Mouse (Mus musculus): Measurements from ENCODE around the gene Atp5g2. TPM values are rescaled to one million over a fixed set of nuclear protein-coding genes. Genes with fewer than 3 reads are reported as not detected.
"Not testable (repeated sequence)": the region's sequence is repeated elsewhere in the genome, so short reads cannot be mapped to it uniquely, and the experiment has no call there.

Gene Atp5g2
- total RNA-seq, 2 experiments from 2014 or later, result 18.3 to 19.4 TPM

- peak in 1 of 2 experiments; percentile 18 for DNase-seq (ENCODE audit: low spot score in 2 of 2)
Measured at GRCm38 (mm10) chr15:102670281-102670680, 1.9 kb downstream of the Atp5g2 start.

GRCm38 (mm10) chr15:102669571-102669970 is 2.6 kb downstream of the Atp5g2 start:
- no peak for DNase-seq (ENCODE audit: low spot score in 2 of 2)

DNA sequence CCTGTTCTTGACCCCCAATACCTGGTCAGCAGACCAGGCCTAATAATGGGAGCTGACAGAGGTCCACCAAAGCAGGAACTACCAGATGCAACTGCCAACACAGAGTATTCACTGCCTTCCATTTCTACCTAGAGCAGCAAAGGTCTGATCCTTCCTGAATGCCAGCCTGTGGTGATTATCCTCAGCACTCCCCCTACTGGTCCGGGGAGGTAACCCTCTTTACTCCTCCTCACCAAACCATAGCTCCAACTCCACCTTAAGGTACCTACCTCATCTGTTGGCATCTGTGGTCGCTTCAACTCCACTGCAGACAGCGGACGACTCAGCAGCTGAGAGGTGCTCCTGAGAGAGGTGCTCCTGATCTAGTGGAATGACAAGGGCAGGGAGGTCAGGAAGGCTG is 6.7 kb downstream of the Atp5g2 start:
- DNase-seq (ENCODE audit: low spot score in 2 of 2), result peak; percentile 24 to 56

DNA sequence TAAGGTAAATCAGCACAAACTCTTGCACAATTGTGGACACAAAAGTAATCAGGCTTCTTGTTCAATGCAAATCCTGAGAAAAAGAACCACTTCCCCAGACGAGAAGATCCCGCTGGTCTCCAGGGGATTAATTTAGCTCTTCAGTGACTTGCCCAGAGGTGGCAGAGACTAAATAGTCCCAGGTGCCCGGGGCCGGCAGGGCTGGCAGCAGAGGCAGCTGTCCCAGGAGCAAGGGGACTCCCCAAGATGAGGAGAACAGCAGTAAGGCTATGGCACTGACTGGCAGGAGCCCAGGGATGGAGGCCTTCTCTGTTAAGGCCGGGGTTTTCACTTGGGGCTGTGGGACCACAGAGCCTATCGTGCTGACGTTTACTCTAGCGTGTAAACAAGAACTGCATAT is 8.3 kb downstream of the Atp5g2 start:
- DNase-seq (ENCODE audit: low spot score in 2 of 2), result no peak

DNA sequence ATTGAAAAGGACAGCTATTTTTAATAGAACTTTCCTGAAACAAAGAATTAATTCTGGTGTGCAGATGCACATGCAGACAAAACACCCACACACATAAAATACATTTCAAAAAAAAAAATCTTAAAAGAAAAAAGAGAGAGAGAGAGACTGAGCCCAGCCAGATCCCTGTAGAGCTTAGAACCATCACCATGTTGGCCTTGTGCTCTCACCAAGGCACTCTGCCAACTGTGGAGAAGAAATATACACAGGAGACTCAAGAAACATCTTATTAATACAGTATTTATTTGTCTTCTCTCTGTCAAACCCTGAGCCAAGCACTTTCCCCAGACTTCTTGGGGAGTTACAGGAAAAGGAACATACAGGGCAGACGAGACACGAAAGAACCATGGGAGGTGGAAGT is 9.6 kb downstream of the Atp5g2 start:
- not testable (repeated sequence) for DNase-seq (ENCODE audit: low spot score in 2 of 2)

DNA sequence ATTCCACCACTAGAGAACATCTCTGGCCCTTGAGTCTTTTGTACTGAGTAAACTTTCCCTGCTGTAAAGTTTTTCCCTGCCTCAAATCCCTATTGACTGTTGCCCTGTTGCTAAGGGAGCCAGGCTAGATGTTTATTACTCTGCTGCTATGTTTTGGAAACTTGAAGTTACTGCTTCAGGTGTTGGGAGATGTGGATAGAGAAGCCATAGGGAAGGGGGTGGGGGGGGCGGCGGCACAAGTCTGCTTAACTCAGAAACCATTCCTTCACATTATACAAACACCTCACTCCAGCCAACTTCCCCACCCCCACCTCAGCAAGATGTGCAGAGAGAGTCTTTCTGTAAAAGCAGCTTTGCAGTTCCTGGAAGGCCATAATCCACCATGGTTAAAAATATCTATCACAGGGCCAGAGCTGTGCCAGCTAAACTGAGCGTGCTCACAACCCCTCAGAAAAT is 14.2 kb downstream of the Atp5g2 start:
- no peak for DNase-seq (ENCODE audit: low spot score in 2 of 2)

DNA sequence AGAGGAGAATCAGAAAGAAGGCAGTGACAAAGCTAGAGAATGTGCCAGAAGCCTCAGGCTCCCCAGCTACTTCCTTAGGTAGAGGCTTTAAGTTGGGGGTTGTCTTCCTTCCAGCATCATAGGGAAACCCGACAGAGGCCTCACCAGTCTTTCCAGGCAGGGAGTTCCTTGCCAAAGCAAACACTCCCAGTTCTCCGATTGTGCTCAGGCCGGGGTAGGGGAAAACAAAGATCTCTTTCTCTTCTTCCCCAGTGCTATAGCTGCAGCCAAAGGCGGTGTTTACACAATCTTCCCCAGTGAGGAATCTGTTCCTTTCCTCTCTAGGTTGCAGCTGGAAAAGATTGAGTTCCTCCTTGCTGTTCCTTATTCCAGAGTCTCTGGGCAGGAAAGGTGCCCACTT is 15.5 kb downstream of the Atp5g2 start:
- DNase-seq (ENCODE audit: low spot score in 2 of 2), result no peak

DNA sequence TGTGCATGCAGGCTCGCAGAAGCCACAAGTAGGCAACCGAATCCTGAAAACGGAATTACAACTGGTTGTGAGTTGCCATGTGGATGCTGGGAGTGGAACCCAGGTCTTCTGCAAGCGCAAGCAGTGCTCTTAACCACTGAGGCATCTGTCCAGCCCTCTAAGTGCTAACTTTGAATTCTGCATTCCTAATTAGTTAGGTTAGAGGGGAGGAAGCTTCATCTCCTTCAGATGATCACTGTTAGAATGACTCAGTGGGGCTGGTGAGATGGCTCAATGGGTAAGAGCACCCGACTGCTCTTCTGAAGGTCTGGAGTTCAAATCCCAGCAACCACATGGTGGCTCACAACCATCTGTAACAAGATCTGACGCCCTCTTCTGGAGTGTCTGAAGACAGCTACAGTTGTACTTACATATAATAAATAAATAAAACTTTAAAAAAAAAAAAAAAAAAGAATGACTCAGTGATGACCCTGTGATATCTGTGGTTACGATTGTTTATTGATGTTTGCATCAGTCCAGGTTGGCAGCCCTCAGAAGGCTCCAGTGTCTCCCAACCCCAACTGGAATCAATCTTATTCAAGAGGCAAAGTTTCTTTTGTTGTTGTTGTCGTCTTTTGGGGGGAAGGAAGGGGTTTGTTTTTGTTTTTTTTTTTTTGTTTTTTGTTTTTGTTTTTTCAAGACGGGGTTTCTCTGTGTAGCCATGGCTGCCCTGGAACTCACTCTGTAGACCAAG is 20.1 kb downstream of the Atp5g2 start:
- DNase-seq (ENCODE audit: low spot score in 2 of 2), result not testable (repeated sequence)

DNA sequence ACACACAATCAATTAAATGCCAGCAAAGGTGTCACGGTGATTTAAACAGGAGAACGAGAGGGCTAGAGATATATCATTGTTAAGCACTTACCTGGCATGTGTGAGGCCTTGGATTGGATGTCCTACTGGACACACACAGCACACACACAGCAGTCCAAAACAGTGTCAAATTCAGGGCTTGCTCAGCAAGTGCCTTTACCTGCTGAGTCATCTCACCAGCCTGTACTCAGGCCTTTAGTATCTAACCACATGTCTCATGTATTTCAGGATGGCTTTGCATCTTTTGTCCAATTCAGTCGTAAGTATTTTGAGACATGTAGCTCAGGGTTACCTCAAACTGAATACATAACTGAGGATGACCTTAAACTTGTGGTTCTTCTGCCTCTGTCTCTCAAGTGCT is 21.0 kb downstream of the Atp5g2 start:
- no peak for DNase-seq (ENCODE audit: low spot score in 2 of 2)

- DNase-seq (ENCODE audit: low spot score in 2 of 2), result no peak
Measured at GRCm38 (mm10) chr15:102635817-102636216, 36.3 kb downstream of the Atp5g2 start.

DNA sequence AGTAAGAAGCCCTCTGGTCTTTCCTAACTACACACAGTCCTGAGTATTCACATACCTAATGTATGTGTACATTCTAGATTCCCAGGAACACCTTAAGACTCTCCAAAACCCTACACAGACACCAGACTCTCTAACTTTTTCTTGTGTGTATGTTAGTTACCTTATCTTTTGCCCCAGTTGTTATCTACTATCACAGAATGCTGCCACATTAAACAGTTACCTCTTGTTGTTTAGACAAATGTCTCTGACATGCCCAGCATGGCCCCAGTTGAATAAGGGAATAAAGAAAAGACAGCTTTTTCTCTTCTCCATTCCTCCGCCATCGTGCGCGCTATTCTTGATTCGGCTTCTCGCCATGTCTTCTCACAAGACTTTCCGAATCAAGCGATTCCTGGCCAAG is 37.5 kb downstream of the Atp5g2 start:
- DNase-seq (ENCODE audit: low spot score in 2 of 2), result no peak

DNA sequence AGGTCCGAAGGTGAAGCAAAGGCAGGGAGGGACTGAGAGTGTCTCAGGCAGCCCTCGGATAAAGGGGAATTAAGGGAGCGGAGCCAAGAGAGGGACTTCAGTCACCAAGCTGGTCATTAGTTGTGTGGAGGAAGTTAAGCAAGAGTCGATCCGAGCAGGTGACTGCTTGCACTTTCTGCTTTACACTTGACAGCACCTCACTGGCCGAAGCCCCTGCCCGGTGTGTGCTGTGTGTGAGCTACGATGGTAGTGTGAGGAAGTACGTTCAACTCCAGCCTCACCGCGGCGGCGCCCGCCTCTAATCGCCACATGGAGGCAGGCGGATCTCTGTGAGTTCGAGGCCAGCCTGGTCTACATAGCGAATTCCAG is 46.5 kb downstream of the Atp5g2 start:
- DNase-seq (ENCODE audit: low spot score in 2 of 2), result peak in 1 of 2 experiments; percentile 43

GRCm38 (mm10) chr15:102624970-102625686 is 47.0 kb downstream of the Atp5g2 start, which contains the start of the genes Gm28047 and Atf7:
TSS of gene Gm28047 (minus strand) at chr15:102625067.
TSS of gene Atf7 (minus strand) at chr15:102625464.
- peak; percentile 99 for DNase-seq (ENCODE audit: low spot score in 2 of 2)

DNA sequence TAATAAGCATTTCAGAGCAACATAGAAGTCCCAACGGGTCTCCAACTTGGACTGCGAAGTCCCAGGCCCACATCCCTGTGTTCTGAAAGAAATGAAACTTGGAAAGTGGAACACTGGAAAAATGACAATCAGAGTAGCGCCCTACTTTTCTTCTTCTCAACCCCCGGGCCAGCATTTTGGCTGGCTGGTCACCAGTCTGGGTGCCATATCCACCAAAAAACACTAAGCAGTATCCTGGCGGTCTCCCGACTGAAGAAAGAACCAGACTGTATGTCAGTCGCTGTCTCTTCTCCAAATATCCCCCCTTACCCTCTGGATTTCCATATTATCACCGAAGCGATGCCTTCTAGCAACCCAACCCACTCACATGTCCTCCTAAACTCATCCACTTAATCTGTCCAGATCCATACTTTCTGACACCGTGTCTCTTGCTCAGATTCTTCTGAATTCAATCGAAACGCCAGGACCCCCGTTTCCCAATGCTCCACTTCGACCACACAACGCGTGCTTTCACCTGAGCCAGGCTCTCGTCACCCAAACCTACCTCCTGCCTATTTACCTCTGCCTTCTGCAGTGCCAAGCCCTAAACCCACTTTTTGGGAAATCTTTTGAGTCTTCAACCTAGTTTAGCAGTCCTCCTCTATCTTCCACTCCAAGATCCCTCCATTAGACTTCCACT is 47.7 kb downstream of the Atp5g2 start:
- DNase-seq (ENCODE audit: low spot score in 2 of 2), result peak in 1 of 2 experiments; percentile 24

GRCm38 (mm10) chr15:102623121-102623520 is 49.0 kb downstream of the Atp5g2 start:
- DNase-seq (ENCODE audit: low spot score in 2 of 2), result no peak

DNA sequence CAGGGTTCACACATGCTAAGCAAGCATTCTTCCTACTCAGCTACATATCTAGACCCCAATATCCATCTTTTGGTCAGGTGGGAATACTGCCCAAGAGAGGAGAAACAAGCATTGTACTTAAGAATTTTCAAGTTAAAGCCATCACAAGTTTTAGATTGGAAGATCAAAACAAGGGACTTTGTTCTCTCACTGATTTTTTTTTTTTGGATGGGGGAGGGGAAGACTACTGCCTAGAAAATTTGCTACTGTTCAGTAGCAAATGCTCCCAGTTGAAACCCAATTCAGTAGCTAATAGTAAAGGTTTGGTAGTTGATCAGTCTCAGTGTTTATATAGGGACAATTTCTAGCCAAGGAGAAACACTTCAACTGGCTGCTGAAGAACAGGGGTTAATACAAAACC is 49.6 kb downstream of the Atp5g2 start:
- DNase-seq (ENCODE audit: low spot score in 2 of 2), result no peak

DNA sequence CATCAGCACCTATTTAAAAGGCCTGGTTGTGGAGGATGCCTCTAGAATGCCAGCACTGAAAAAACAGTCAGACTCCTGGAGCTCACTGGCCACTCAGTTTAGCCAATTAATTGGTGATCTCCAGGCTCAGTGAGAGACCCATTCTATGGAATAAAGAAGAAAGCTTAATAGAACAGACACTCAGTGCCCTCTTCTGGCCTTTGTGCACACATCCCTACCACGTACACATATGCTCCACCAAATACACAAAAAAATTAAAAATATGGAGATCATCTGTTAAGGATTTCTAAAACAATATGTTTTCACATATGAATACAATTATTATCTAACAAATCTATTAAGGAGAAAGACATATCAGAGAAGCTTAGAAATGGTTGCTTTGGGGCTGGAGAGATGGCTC is 51.4 kb downstream of the Atp5g2 start:
- no peak for DNase-seq (ENCODE audit: low spot score in 2 of 2)

DNA sequence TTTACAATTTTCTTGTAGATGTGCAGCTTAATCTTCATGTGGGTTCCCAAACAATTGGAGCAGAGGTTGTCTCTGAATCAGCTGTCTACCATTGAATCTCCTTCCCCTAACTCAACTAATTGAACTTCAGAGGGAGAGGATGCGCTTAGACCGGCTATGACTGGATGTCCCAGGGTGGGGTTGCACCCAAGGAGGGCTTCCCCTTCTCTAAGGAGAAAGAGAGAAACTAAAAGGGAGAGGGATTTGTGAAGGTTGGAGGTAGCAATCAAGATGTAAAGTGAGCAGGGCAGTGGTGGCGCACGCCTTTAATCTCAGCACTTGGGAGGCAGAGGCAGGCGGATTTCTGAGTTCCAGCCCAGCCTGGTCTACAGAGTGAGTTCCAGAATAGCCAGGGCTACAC is 52.7 kb downstream of the Atp5g2 start:
- no peak for DNase-seq (ENCODE audit: low spot score in 2 of 2)

DNA sequence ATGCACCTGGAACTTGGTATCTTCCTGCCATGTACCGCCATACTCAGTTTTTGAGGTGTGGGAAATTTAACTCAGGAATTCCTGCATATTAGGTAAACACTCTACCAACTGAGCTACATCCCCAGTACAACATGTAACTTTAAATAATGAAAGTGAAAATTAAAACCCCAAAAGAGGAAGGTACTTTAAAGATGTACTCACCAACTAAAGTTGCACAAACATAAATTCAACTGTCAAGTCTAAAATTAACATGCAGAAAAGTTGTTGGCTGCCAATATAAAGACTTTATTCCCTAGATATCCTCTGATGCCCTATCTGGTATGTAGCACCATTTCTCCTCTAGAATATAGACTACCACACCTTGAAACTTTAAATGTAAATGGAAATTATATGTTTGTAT is 54.5 kb downstream of the Atp5g2 start:
- no peak for DNase-seq (ENCODE audit: low spot score in 2 of 2)

DNA sequence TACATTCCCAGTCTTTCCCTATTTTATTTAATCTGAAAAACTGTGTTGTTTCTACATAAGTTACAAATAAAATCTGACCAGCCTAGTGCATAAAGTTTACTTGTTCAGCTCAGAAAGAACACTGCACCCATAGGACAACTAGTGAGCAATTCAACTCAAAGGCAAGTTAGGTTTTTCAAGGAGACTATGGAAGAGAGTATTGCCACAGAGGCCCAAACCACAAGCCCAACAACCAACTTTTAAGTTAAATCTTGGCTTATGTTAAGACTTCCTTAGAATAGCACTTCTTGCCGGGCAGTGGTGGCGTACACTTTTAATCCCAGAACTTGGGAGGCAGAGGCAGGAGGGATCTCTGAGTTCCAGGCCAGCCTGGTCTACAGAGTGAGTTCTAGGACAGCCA is 56.0 kb downstream of the Atp5g2 start:
- DNase-seq (ENCODE audit: low spot score in 2 of 2), result no peak

GRCm38 (mm10) chr15:102614224-102614623 is 57.9 kb downstream of the Atp5g2 start:
- DNase-seq (ENCODE audit: low spot score in 2 of 2), result no peak

DNA sequence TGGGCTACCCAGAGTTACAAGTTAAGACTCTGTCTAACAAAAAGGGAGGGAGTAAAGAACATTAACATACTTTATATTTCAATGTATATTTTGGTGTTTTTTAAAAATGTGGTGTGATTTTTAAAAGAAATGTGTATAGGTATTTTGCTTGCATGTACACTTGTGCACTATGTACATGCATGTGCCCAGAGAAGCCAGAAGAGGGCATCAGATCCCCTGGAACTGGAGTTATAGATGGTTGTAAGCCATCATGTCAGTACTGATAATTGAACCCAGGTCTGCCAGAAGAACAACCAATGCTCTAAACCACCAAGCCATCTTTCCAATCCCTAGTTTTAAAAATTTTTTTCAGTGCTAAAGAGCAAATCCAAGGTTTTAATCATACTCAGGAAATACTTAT is 59.2 kb downstream of the Atp5g2 start:
- no peak for DNase-seq (ENCODE audit: low spot score in 2 of 2)
